In the genomic region with DNA sequence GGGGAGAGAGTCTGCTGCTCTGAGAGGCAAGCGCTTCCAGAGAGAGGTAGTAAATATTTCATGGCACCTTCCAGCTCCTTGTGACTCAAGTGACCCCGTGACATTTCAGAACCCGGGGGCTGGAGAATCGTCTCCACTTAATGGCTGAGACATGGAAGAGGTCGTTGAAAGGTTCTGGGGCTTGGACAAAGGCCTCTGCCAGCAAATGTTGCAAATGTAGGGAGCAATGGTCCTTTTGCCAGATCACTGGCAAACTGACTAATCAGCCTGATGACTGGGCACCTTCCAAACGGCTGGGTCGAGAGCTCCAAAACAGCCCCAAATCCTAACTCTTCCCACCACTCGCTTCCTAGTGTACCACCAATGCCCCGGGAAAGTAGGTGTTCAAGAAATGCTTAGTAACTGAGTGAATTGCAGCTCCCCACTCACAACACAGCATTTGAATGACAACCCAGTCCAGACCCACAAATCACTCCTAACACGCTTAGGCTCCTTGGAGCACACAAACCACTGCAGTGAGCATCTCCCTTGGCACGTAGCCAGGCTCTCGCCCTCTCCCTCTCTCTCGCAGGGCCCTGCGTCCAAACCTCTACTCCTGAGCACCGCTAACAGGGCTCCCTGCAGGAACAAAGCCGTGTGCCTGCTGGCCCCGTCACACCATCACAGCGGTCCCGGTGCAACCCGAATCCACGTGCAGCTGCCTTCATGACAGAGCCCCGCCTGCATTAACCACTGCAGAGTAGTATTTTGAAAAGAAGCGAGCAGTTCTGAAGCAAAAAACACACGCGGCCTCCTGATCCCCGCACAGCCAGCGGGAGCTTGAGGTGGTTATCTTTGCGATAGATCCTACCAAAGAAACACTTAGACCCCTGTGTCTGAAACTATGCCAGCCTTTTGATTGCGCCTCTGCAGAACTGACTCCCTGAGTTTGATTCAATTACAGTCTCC, we compare ENCODE assay signal across 9 mouse cellular contexts. TPM values are rescaled to one million over a fixed set of nuclear protein-coding genes. Genes with fewer than 3 reads are reported as not detected.
A peak's percentile ranks its signal among the peaks of the same experiment; 100 is the strongest.
DNase-seq lines count a peak whose midpoint lies in the region; ATAC-seq lines count a peak whose summit lies in the region.
"Had no signal": no experiment of that assay in that cellular context is flagged by ENCODE, and none has a peak within 500 bp of the region (broad histone marks: within the 10 kb centered on the region; RNA-seq: fewer than 3 reads in every experiment).

No protein-coding gene starts in this region.

- no peaks in the 10 kb centered on the region for H3K9me3 ChIP-seq in hindbrain, embryonic 11.5 days (ENCODE audit: control insufficient read depth, low read length)
- H3K9me3 ChIP-seq in neural tube, embryonic 11.5 days (ENCODE audit: control insufficient read depth, low read length): no peaks in the 10 kb centered on the region

- no peak overlapping the region for H3K27ac ChIP-seq in hindbrain, embryonic 11.5 days (ENCODE audit: low read depth, low read length)
- peak overlapping the region; percentile 75 for H3K27ac ChIP-seq in neural tube, embryonic 11.5 days (ENCODE audit: low read depth, low read length)

- H3K9ac ChIP-seq in hindbrain, embryonic 11.5 days (ENCODE audit: low read depth, low read length): peak overlapping the region; percentile 64; the same call in 1 of the 2 replicates
- peak overlapping the region; percentile 49 for H3K9ac ChIP-seq in neural tube, embryonic 11.5 days (ENCODE audit: low read length)

- no peak for ATAC-seq in hindbrain, embryonic 11.5 days (ENCODE audit: low FRiP score)
- no peak for ATAC-seq in neural tube, embryonic 11.5 days (ENCODE audit: insufficient read depth, low FRiP score, low TSS enrichment)

- peak overlapping the region; percentile 100 for H3K4me2 ChIP-seq in hindbrain, embryonic 11.5 days (replicated peaks; ENCODE audit: low read depth, low read length)
- peak overlapping the region; percentile 100 for H3K4me2 ChIP-seq in neural tube, embryonic 11.5 days (ENCODE audit: low read depth)

- peak overlapping the region; percentile 59 for H3K4me3 ChIP-seq in hindbrain, embryonic 11.5 days (ENCODE audit: low read depth, low read length)
- peak overlapping the region; percentile 66 for H3K4me3 ChIP-seq in neural tube, embryonic 11.5 days (ENCODE audit: low read depth, low read length)

- 6% methylated on average over 29 of the region's 29 CpGs for WGBS in hindbrain, embryonic 11.5 days
- 5% methylated on average over 29 of the region's 29 CpGs for WGBS in neural tube, embryonic 11.5 days

- intact Hi-C loops in left cerebral cortex, postnatal 25 days (cut with DNase I): no loop called here

- peak; percentile 36 for DNase-seq in adrenal gland, postnatal 10 days
- DNase-seq in adrenal gland, adult 8-10 months: no peak
- DNase-seq in left cerebral cortex, postnatal 25 days (ENCODE audit: low spot score in 2 of 2): peak; percentile 49 to 50
- no peak for DNase-seq in left cerebral cortex, adult 11 months (ENCODE audit: low spot score)
- DNase-seq in hindbrain, embryonic 11.5 days (ENCODE audit: low spot score): peak; percentile 27
- DNase-seq in neural tube, embryonic 11.5 days (ENCODE audit: low spot score): peak; percentile 54
- no peak for DNase-seq in urinary bladder, postnatal 14 days (ENCODE audit: low spot score)
- no peak for DNase-seq in frontal cortex, postnatal 14 days (ENCODE audit: low spot score in 2 of 2)
- DNase-seq: kidney, adult 9 months had no signal

- H3K4me1 ChIP-seq in hindbrain, embryonic 11.5 days (replicated peaks; ENCODE audit: control insufficient read depth, insufficient read depth, low read length): peaks cover 18% of the 10 kb centered on the region; the same call in 1 of the 2 replicates
- peaks cover 25% of the 10 kb centered on the region for H3K4me1 ChIP-seq in neural tube, embryonic 11.5 days (ENCODE audit: control insufficient read depth, insufficient read depth, low read length)

- no peaks in the 10 kb centered on the region for H3K36me3 ChIP-seq in hindbrain, embryonic 11.5 days (ENCODE audit: control insufficient read depth, insufficient read depth, low read length)
- no peaks in the 10 kb centered on the region for H3K36me3 ChIP-seq in neural tube, embryonic 11.5 days (ENCODE audit: control insufficient read depth, insufficient read depth, low read length)

- H3K27me3 ChIP-seq in hindbrain, embryonic 11.5 days (ENCODE audit: control insufficient read depth, insufficient read depth, low read length): peaks cover 61% of the 10 kb centered on the region
- peaks cover 11% of the 10 kb centered on the region for H3K27me3 ChIP-seq in neural tube, embryonic 11.5 days (ENCODE audit: control insufficient read depth, insufficient read depth, low read length)

RNA-seq across cellular contexts. Expression of gene Cabp1, which starts 2.0 kb away (rescaled TPM):
- total RNA-seq in adrenal gland, postnatal 10 days (2021): 1 to 10 TPM; 4.1 to 4.4 TPM
- 10 to 100 TPM; 11.8 to 59.6 (median 41.5) TPM for total RNA-seq in adrenal gland, adult 8-10 months (2022)
- total RNA-seq in left cerebral cortex, postnatal 25 days (2021): 100 to 1,000 TPM; 295 to 302 TPM
- polyA plus RNA-seq in hindbrain, embryonic 11.5 days (2014; fragmentation: Nextera tagmentation; extraction: Ambion mirVana): 5.0 and 7.6 TPM in 2 replicates
- 11.4 and 12.3 TPM in 2 replicates for polyA plus RNA-seq in neural tube, embryonic 11.5 days (2014; fragmentation: Nextera tagmentation; extraction: Ambion mirVana)

RNA-seq across cellular contexts. Expression of gene Mlec, which starts 34.2 kb away (rescaled TPM):
- total RNA-seq in adrenal gland, postnatal 10 days (2021): 100 to 1,000 TPM; 160 to 163 TPM
- 100 to 1,000 TPM; 207 to 274 (median 239) TPM for total RNA-seq in adrenal gland, adult 8-10 months (2022)
- 10 to 100 TPM; 86.2 to 87.5 TPM for total RNA-seq in left cerebral cortex, postnatal 25 days (2021)
- polyA plus RNA-seq in hindbrain, embryonic 11.5 days (2014; fragmentation: Nextera tagmentation; extraction: Ambion mirVana): 41.2 and 44.1 TPM in 2 replicates
- 50.1 and 56.9 TPM in 2 replicates for polyA plus RNA-seq in neural tube, embryonic 11.5 days (2014; fragmentation: Nextera tagmentation; extraction: Ambion mirVana)

RNA-seq across cellular contexts. Expression of gene Pop5, which starts 43.5 kb away (rescaled TPM):
- 10 to 100 TPM; 86.6 to 97.6 TPM for total RNA-seq in adrenal gland, postnatal 10 days (2021)
- 10 to 100 TPM; 75.9 to 87.9 (median 84.9) TPM for total RNA-seq in adrenal gland, adult 8-10 months (2022)
- total RNA-seq in left cerebral cortex, postnatal 25 days (2021): 100 to 1,000 TPM; 104 to 110 TPM
- 104 and 106 TPM in 2 replicates for polyA plus RNA-seq in hindbrain, embryonic 11.5 days (2014; fragmentation: Nextera tagmentation; extraction: Ambion mirVana)
- polyA plus RNA-seq in neural tube, embryonic 11.5 days (2014; fragmentation: Nextera tagmentation; extraction: Ambion mirVana): 121 and 122 TPM in 2 replicates

RNA-seq across cellular contexts. Expression of gene Unc119b, which starts 57.4 kb away (rescaled TPM):
- total RNA-seq in adrenal gland, postnatal 10 days (2021): 10 to 100 TPM; 31.8 to 34.1 TPM
- 10 to 100 TPM; 38.8 to 51.9 (median 45.7) TPM for total RNA-seq in adrenal gland, adult 8-10 months (2022)
- 10 to 100 TPM; 27.1 to 28.8 TPM for total RNA-seq in left cerebral cortex, postnatal 25 days (2021)
- polyA plus RNA-seq in hindbrain, embryonic 11.5 days (2014; fragmentation: Nextera tagmentation; extraction: Ambion mirVana): 46.8 and 57.2 TPM in 2 replicates
- 67.7 and 73.4 TPM in 2 replicates for polyA plus RNA-seq in neural tube, embryonic 11.5 days (2014; fragmentation: Nextera tagmentation; extraction: Ambion mirVana)

Comparison
In these comparisons a context has a peak if more than half of its experiments do, and no peak if none do; other contexts are left out.
1. DNase-seq: peak in adrenal gland, postnatal 10 days (single experiment), left cerebral cortex, postnatal 25 days (2 of 2), hindbrain, embryonic 11.5 days (single experiment) and neural tube, embryonic 11.5 days (single experiment); none in adrenal gland, adult 8-10 months (single experiment), left cerebral cortex, adult 11 months (single experiment), urinary bladder, postnatal 14 days (single experiment) and frontal cortex, postnatal 14 days (0 of 2).
2. RNA of gene Cabp1, which starts 2.0 kb away (total RNA-seq): 295 to 302 TPM in left cerebral cortex, postnatal 25 days; 11.8 to 59.6 TPM in adrenal gland, adult 8-10 months and 4.1 to 4.4 TPM in adrenal gland, postnatal 10 days; every median in the first group is over 4 times any median in the second.